Mouse (Mus musculus) neural tube, embryonic 11.5 days (tissue): ENCODE data around the gene Pcdh7. TPM values are rescaled to one million over a fixed set of nuclear protein-coding genes. Genes with fewer than 3 reads are reported as not detected.

ENCODE experiments used
- ATAC-seq: fragments of 200-750 bp; cut with Nextera tagmentation; 2 replicates; pipeline ENCODE4 v1.8.0; 2017; ENCODE audit warnings: moderate number of reproducible peaks, mild to moderate bottlenecking, moderate TSS enrichment, moderate library complexity; ENCODE audit not compliant: insufficient read depth, low FRiP score, low TSS enrichment
- DNase-seq: peaks from one replicate; pipeline ENCODE4 v3.0.0-alpha.2; 2015; ENCODE audit warnings: low spot score
- H3K27ac ChIP-seq: fragments of 300-500 bp; sonication (generic); 2 replicates; pipeline ENCODE4 v1.5.1; 2014; ENCODE audit warnings: low read depth, mild to moderate bottlenecking, low read length
- H3K27me3 ChIP-seq: fragments of 300-500 bp; sonication (generic); 2 replicates; pipeline ENCODE4 v1.6.1; 2014; ENCODE audit warnings: mild to moderate bottlenecking, low read length, mixed read lengths; ENCODE audit not compliant: control insufficient read depth, insufficient read depth
- H3K36me3 ChIP-seq: fragments of 300-500 bp; sonication (generic); 2 replicates; pipeline ENCODE4 v1.6.1; 2014; ENCODE audit warnings: mild to moderate bottlenecking, low read length, moderate library complexity, mixed read lengths; ENCODE audit not compliant: control insufficient read depth, insufficient read depth
- H3K4me1 ChIP-seq: fragments of 300-500 bp; sonication (generic); 2 replicates; pipeline ENCODE4 v1.6.1; 2014; ENCODE audit warnings: low read length, mixed read lengths; ENCODE audit not compliant: control insufficient read depth, insufficient read depth
- H3K4me2 ChIP-seq: fragments of 300-500 bp; sonication (generic); 2 replicates; pipeline ENCODE4 v1.6.1; 2014; ENCODE audit warnings: low read depth, mild to moderate bottlenecking, moderate library complexity
- H3K4me3 ChIP-seq: fragments of 300-500 bp; sonication (generic); 2 replicates; pipeline ENCODE4 v1.5.1; 2014; ENCODE audit warnings: low read depth, low read length
- H3K9ac ChIP-seq: fragments of 300-500 bp; sonication (generic); 2 replicates; pipeline ENCODE4 v1.6.1; 2014; ENCODE audit warnings: mild to moderate bottlenecking, low read length
- H3K9me3 ChIP-seq: fragments of 300-500 bp; sonication (generic); 2 replicates; pipeline ENCODE4 v1.6.1; 2016; ENCODE audit warnings: low read length; ENCODE audit not compliant: control insufficient read depth
- WGBS: fragments of 180-500 bp; shearing (Covaris S2); extraction: QIAGEN DNeasy Blood & Tissue Kit; methylation state at CpG from one replicate; pipeline ENCODE4 v1.1.7; 2014; 5-methylcytosine and 5-hydroxymethylcytosine counted together
- polyA plus RNA-seq: library from polyadenylated mRNA; unstranded; fragments of >200 nt; fragmentation: Nextera tagmentation; extraction: Ambion mirVana; gene quantifications from 2 replicates; pipeline ENCODE4 v1.2.1, GENCODE M21; 2014

Gene Pcdh7
- polyA plus RNA-seq, 1 experiment from 2014 or later = 8.6 TPM

DNA sequence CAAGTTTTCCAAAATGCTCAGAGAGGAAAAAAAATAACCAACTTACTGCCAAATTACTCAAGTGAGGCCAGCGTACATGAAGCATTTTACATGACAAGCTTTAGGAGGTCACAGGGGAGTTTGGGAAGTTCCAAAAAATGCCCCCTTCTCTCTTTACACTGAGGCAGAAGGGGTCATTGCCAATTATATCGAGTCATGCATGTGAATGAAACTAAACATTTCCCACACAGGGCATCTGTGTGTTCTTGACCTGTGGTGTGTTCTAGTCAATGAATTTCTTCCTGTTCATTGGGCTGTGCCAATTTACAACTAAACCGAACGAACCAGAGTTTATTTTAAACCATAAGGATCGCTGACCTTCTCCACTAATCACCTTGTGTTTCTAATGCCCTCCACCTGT lies 86.1 kb downstream of the Pcdh7 start:
- Histone ChIP-seq H3K27me3 (no peaks in the 10 kb centered on the region), H3K36me3 (no peaks in the 10 kb centered on the region), H3K4me1 (no peaks in the 10 kb centered on the region), H3K4me2 (no peak overlapping the region), H3K27ac (no peak overlapping the region), H3K9me3 (no peaks in the 10 kb centered on the region), H3K9ac (no peak overlapping the region), H3K4me3 (no peak overlapping the region)
- WGBS = 80% methylated on average over 5 of the region's 5 CpGs
- DNase-seq (no peak), ATAC-seq (no peak)

GRCm38 (mm10) chr5:57807350-57807749 lies 89.6 kb downstream of the Pcdh7 start:
- no peak overlapping the region for H3K4me2 ChIP-seq
- H3K9ac ChIP-seq = no peak overlapping the region
- no peaks in the 10 kb centered on the region for H3K4me1 ChIP-seq
- no peak overlapping the region for H3K4me3 ChIP-seq
- H3K27me3 ChIP-seq = no peaks in the 10 kb centered on the region
- DNase-seq = no peak
- no peak for ATAC-seq
- no peaks in the 10 kb centered on the region for H3K9me3 ChIP-seq
- no peak overlapping the region for H3K27ac ChIP-seq
- H3K36me3 ChIP-seq = no peaks in the 10 kb centered on the region
- WGBS = 89% methylated on average over 2 of the region's 2 CpGs

DNA sequence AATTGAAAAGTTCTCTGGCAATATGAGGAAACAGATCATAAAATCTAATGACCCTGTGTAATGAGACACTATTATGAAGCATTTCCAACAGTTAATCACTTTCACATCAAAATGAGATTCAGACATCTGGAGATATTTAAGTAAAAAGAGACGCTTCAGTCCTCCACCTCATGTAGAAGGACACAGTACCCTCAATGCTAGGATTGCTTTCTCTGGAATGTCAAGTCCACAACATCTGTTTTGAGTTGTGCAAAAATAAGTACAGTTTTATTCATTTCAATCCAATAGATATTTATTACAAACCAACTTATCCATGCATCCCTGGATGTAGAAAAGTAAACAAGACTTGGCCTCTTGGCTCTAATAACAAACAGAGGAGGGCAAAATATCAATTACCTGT lies 92.9 kb downstream of the Pcdh7 start:
- no peaks in the 10 kb centered on the region for H3K4me1 ChIP-seq
- no peaks in the 10 kb centered on the region for H3K36me3 ChIP-seq
- H3K4me3 ChIP-seq = no peak overlapping the region
- DNase-seq (no peak), ATAC-seq (no peak)
- H3K27ac ChIP-seq = no peak overlapping the region
- no peak overlapping the region for H3K4me2 ChIP-seq
- 58% methylated on average over 1 of the region's 1 CpGs for WGBS
- no peaks in the 10 kb centered on the region for H3K27me3 ChIP-seq
- no peak overlapping the region for H3K9ac ChIP-seq
- H3K9me3 ChIP-seq = no peaks in the 10 kb centered on the region

- Histone ChIP-seq H3K4me3 (no peak overlapping the region), H3K4me1 (no peaks in the 10 kb centered on the region), H3K4me2 (no peak overlapping the region), H3K27ac (no peak overlapping the region), H3K9me3 (no peaks in the 10 kb centered on the region), H3K9ac (no peak overlapping the region), H3K36me3 (no peaks in the 10 kb centered on the region), H3K27me3 (no peaks in the 10 kb centered on the region)
- 79% methylated on average over 5 of the region's 5 CpGs for WGBS
- DNase-seq (no peak), ATAC-seq (no peak)
Observed at GRCm38 (mm10) chr5:57815964-57816589, 98.3 kb downstream of the Pcdh7 start.

DNA sequence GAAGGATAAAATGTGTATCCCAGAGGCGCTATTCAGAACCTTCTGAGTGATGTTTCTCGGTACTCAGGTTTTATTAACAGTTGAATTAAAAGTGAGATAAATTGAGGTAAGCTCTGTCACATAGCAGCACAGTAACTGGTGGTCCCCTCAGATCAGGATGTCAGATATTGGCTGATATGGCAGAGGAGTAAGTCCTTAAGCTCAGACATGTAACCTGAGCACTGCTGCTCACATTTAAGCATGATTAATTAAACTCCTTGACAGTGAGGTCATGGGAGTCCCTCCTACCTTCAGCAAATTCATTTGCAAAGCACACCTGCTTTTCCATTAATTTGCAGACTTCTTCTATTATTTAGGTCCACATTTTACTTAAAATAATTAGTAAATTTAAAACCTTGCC lies 102.0 kb downstream of the Pcdh7 start:
- WGBS = 82% methylated on average over 2 of the region's 2 CpGs
- Histone ChIP-seq H3K4me1 (no peaks in the 10 kb centered on the region), H3K27ac (no peak overlapping the region), H3K36me3 (no peaks in the 10 kb centered on the region), H3K9ac (no peak overlapping the region), H3K9me3 (no peaks in the 10 kb centered on the region), H3K27me3 (no peaks in the 10 kb centered on the region), H3K4me3 (no peak overlapping the region), H3K4me2 (no peak overlapping the region)
- DNase-seq (no peak), ATAC-seq (no peak)

DNA sequence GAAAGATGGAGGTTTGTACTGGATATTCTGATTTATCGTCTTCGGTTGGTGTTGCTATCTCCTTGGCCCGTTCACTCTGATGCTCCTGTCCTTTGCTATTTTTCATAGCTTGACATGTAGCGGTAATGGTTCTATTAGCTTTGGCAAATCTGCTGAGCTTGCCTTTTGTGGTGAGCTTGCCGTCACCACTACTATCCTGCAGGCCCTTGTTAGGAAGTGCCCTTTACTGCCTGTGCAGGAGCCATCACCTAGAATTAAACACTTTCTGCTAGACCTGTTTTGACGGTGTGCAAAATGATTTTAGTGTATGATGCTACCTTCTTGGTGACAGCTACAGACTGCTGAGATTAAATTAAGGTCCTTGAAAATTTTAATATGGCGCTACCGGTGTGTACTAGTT lies 103.3 kb downstream of the Pcdh7 start:
- Histone ChIP-seq H3K9me3 (no peaks in the 10 kb centered on the region), H3K36me3 (no peaks in the 10 kb centered on the region), H3K4me2 (no peak overlapping the region), H3K4me1 (no peaks in the 10 kb centered on the region), H3K27ac (no peak overlapping the region), H3K9ac (no peak overlapping the region), H3K27me3 (no peaks in the 10 kb centered on the region), H3K4me3 (no peak overlapping the region)
- WGBS = 84% methylated on average over 8 of the region's 8 CpGs
- ATAC-seq (no peak), DNase-seq (no peak)

DNA sequence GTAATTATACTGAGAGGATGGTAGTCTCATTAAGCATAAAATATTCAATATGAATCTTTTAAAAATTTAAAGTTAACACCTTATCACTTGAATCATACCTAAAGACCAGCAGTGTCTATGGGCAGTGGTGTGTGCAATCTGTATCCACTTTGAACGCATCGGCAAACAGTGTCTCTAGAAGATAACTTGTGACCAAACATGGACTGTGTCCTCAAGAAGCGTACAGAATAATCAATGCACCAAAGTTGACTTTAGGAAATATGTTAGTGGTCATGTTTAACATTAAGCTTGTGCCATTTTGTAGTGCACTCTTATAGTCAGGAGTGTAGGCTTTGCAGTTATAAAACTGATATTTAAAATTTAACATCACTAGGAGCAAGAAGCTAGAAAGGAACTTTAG lies 110.7 kb downstream of the Pcdh7 start:
- WGBS = 94% methylated on average over 3 of the region's 3 CpGs
- ATAC-seq (no peak), DNase-seq (no peak)
- Histone ChIP-seq H3K27me3 (no peaks in the 10 kb centered on the region), H3K4me2 (no peak overlapping the region), H3K9ac (no peak overlapping the region), H3K4me3 (no peak overlapping the region), H3K4me1 (no peaks in the 10 kb centered on the region), H3K27ac (no peak overlapping the region), H3K9me3 (no peaks in the 10 kb centered on the region), H3K36me3 (no peaks in the 10 kb centered on the region)

DNA sequence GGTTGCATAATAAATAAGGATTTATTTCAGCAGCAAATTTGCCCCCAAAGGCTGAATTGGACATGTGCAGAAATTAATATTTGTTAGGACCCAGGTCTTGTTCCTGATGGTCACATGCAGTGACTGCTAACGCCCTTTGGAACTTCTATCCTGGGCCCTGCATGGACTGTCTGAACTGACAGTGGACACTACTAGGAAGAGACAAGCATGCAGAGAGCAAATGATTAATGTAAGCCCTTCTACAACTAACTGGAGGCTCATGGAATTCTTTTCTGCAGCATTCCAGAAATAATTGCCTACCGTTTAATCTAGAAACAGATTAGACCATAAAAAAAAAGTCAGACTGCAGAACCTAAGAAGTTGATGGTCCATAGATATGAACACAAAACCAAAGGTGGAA lies 119.4 kb downstream of the Pcdh7 start:
- Histone ChIP-seq H3K27ac (no peak overlapping the region), H3K9me3 (no peaks in the 10 kb centered on the region), H3K27me3 (no peaks in the 10 kb centered on the region), H3K9ac (no peak overlapping the region), H3K4me3 (no peak overlapping the region), H3K4me2 (no peak overlapping the region), H3K36me3 (no peaks in the 10 kb centered on the region), H3K4me1 (no peaks in the 10 kb centered on the region)
- peak; percentile 10 for DNase-seq
- 49% methylated on average over 2 of the region's 2 CpGs for WGBS
- ATAC-seq = no peak

DNA sequence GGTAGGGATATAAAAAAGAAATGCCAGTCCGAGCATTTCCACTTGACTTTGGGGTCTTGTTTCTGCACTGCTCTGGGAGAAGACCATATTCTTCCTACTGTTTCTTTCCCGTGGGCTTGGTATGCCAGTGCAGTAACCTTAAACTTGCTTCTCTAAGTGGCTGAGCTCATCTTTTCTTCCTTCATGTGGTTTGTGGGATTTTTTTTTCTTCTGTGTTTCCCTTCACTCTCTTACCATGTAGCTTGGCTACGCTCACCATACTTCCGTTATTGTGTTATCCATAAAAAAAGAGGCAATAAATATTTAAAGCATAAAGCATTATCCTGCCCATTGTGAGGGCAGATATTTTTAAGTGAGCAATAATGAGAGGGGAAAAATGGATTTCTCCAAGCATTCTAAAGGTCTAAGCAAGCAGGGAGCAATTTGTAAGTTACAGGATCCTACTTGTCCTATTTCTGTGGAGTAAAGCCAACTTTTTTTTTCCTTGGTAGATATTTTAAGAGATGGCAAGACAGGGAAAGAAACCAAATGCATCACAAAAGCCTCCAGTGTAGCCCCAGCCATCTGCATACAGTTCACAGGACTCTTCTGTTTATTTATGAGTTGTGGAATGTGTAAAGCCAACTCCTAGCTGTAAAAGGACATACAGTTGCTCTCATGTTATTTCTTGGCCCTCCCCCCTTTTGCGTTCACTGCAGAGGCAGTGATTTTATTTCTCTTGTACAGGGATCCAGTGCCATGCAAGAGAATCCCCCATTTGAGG lies 123.8 kb downstream of the Pcdh7 start:
- H3K9me3 ChIP-seq = no peaks in the 10 kb centered on the region
- H3K27ac ChIP-seq = no peak overlapping the region
- DNase-seq (no peak), ATAC-seq (no peak)
- no peaks in the 10 kb centered on the region for H3K4me1 ChIP-seq
- 73% methylated on average over 5 of the region's 5 CpGs for WGBS
- H3K4me3 ChIP-seq = no peak overlapping the region
- H3K27me3 ChIP-seq = no peaks in the 10 kb centered on the region
- no peaks in the 10 kb centered on the region for H3K36me3 ChIP-seq
- no peak overlapping the region for H3K9ac ChIP-seq
- no peak overlapping the region for H3K4me2 ChIP-seq
